Mouse (Mus musculus): ENCODE results near the gene Tmem25. TPM values are rescaled to one million over a fixed set of nuclear protein-coding genes. Genes with fewer than 3 reads are reported as not detected.
A peak's percentile ranks its signal among the peaks of the same experiment; 100 is the strongest.

The Tmem25 gene
- 10 to 100 TPM; 49.0 to 53.0 TPM for total RNA-seq (2021)

GRCm38 (mm10) chr9:44799102-44799957 is at the start of gene Tmem25:
Tmem25 (minus strand) TSS chr9:44799307.
- peak; percentile 89 to 95 for DNase-seq (ENCODE audit: low spot score in 2 of 2)
- intact Hi-C loops (cut with DNase I), result no loop called here

DNA sequence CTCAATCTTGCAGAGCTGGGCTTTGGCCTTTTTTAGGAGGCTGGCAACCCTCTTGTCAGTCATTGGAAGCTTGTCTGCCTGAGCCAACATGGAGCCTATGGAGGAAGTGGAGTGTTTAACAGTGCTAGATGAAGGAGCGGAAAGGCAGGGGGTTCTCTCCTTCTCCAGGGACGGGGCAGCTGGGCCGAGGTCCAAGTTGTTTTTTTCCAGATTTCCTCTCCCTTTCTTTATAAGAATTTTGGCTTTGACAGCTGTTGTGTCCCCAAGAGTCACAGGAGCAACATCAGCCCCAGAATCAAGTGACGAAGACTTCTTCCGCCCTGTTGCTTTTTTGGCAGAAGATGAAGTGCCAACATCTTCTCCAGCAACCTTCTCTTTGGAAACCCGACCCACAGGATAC is 48.3 kb upstream of the Tmem25 start:
- DNase-seq (ENCODE audit: low spot score in 2 of 2), result no peak
- intact Hi-C loops (cut with DNase I), result no loop called here

DNA sequence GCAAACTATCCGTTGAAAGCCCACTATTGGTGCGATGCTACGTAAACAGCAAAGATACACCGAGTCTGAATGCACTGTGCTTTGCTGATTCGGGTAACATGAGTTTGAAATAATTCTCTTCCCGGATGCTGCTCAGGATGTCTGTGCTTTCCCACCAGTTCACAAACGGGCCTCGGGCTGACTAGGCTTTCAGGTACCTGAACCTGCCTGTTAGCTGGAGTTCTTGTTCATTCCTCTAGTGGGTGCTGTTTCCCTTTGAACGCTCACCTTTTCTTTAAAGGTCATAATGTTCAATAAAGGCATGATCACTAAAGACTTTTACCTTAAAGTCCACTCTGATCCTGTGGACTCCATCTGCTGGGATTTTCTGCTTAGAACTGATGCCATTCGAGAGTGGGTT is 42.1 kb upstream of the Tmem25 start:
- intact Hi-C loops (cut with DNase I), result no loop called here
- no peak for DNase-seq (ENCODE audit: low spot score in 2 of 2)

GRCm38 (mm10) chr9:44836439-44836838 is 37.3 kb upstream of the Tmem25 start:
- DNase-seq (ENCODE audit: low spot score in 2 of 2), result peak; percentile 66 to 72

GRCm38 (mm10) chr9:44832356-44832755 is 33.2 kb upstream of the Tmem25 start:
- intact Hi-C loops (cut with DNase I), result no loop called here

More at GRCm38 (mm10) chr9:44836439-44836838, 37.3 kb upstream of the Tmem25 start:
- intact Hi-C loops (cut with DNase I), result loop anchor here (2.0 to 5.0 kb wide), 3 partner anchors 44 to 86 kb away; partner anchors contain the start of genes Atp5l and Kmt2a

GRCm38 (mm10) chr9:44830506-44830905 is 31.4 kb upstream of the Tmem25 start:
- DNase-seq (ENCODE audit: low spot score in 2 of 2), result no peak
- intact Hi-C loops (cut with DNase I), result no loop called here

More at GRCm38 (mm10) chr9:44832356-44832755, 33.2 kb upstream of the Tmem25 start:
- DNase-seq (ENCODE audit: low spot score in 2 of 2), result no peak

- peak in 1 of 2 experiments; percentile 42 for DNase-seq (ENCODE audit: low spot score in 2 of 2)
- intact Hi-C loops (cut with DNase I), result no loop called here
These were observed 29.8 kb upstream of the Tmem25 start for GRCm38 (mm10) chr9:44828944-44829343.

- no peak for DNase-seq (ENCODE audit: low spot score in 2 of 2)
- intact Hi-C loops (cut with DNase I), result no loop called here
These were observed 27.6 kb upstream of the Tmem25 start for GRCm38 (mm10) chr9:44826660-44827059.

- DNase-seq (ENCODE audit: low spot score in 2 of 2), result no peak
- intact Hi-C loops (cut with DNase I), result no loop called here
These were observed 21.1 kb upstream of the Tmem25 start for GRCm38 (mm10) chr9:44819920-44820827.

GRCm38 (mm10) chr9:44817522-44817921 is 18.4 kb upstream of the Tmem25 start:
- intact Hi-C loops (cut with DNase I), result no loop called here
- peak in 1 of 2 experiments; percentile 60 for DNase-seq (ENCODE audit: low spot score in 2 of 2)

- peak in 1 of 2 experiments; percentile 43 for DNase-seq (ENCODE audit: low spot score in 2 of 2)
- intact Hi-C loops (cut with DNase I), result no loop called here
These were observed 15.1 kb upstream of the Tmem25 start for GRCm38 (mm10) chr9:44814179-44814578.

DNA sequence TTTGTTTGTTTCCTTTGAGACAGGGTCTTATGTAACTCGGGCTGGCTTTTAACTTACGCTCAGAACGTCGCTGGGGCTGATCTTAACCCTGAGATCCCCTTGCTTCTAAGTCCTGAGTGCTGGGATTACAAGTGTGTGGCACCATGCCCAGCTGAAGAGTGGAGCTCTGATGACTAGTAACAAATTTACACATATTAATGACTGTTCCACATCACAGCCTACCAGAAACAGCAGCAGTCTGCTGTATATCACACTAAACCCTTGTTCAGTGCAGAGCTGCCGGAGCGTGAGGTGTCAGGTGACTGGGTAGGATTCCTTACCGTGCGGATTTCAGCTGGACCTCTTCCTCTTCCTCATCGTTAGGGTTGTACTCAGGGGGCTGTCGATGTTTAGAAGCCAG is 11.2 kb upstream of the Tmem25 start:
- DNase-seq (ENCODE audit: low spot score in 2 of 2), result no peak
- intact Hi-C loops (cut with DNase I), result no loop called here

GRCm38 (mm10) chr9:44807778-44808177 is 8.7 kb upstream of the Tmem25 start:
- no peak for DNase-seq (ENCODE audit: low spot score in 2 of 2)
- intact Hi-C loops (cut with DNase I), result no loop called here

DNA sequence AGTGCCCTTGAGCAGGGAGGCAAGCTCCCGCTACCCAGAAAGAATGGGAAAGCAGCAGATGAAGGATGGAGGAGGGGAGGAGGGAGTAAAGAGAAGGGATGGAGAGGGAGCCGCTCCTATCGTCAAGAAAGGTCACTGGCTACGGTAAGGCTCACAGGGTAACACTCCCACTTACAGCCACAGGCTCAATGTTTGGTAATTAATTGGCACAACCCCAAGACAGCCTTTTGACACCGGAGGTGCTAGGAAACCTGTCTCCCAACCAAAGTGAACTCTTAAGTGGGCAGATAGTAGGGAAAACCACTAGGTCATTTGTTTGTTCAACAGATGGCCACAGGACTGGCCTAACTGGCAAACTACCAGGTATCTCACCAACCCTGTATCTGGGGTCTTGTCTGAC is 8.0 kb upstream of the Tmem25 start:
- intact Hi-C loops (cut with DNase I), result no loop called here
- DNase-seq (ENCODE audit: low spot score in 2 of 2), result no peak

- DNase-seq (ENCODE audit: low spot score in 2 of 2), result no peak
- intact Hi-C loops (cut with DNase I), result no loop called here
These were observed 6.4 kb upstream of the Tmem25 start for GRCm38 (mm10) chr9:44805536-44805935.

DNA sequence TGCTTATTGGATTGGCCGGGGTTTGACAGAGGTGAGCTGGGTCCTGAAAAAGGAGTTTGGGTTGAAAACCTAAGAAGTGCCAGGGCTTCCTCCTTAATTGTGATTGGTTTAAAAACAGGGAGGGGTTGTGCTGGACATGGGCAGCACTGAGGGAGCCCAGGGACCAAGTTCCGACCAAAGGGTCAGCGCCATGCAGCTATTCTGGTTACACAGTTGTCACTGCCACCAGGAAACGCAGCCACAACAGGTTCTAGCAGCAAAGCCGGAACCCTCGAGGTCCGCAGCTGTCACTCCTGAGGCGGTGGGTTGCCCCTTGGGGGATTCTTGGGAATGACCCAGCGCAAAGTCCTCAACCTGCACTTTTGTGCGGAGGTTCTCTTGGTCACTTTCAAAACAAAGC is 5.6 kb upstream of the Tmem25 start:
- no peak for DNase-seq (ENCODE audit: low spot score in 2 of 2)
- intact Hi-C loops (cut with DNase I), result no loop called here

DNA sequence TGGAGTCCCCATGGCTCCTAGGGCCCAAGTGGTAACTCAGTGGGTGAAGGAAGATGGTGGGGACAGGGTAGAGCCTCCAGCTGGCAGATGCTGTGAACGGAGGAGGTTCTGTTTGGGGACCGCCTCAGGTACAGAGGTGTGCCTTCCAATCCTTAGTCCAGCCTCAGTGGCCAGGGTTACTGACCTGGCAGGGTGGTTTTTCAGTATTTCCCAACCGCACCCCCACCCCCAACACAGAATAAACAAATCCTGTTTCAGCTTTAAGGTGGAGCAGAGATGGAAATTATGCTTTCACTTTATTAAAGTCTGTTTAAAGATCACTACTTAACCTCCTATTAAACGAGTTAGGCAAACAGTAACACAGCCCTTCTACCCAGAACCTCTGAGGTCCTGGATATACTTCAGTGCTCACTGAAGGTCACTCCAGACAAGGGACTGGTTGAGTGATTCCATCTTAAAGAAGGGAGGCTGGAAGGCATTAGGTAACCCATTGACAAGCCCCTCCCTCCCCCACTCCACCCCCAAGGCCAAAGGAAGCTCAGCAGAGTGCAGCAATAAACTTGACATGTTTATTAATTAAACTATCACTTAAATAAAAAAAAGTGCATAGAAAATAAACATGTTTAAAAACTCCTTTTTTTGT is 3.8 kb upstream of the Tmem25 start, which contains the start of gene Ttc36:
Gene Ttc36 (minus strand): TSS at position 265 of the 643 bp plus-strand sequence.
- intact Hi-C loops (cut with DNase I), result no loop called here
- no peak for DNase-seq (ENCODE audit: low spot score in 2 of 2)

- intact Hi-C loops (cut with DNase I), result no loop called here
- DNase-seq (ENCODE audit: low spot score in 2 of 2), result no peak
These were observed 2.6 kb upstream of the Tmem25 start for GRCm38 (mm10) chr9:44801669-44802068.

GRCm38 (mm10) chr9:44799958-44800324 is 834 bp upstream of the Tmem25 start:
- intact Hi-C loops (cut with DNase I), result no loop called here
- DNase-seq (ENCODE audit: low spot score in 2 of 2), result no peak

GRCm38 (mm10) chr9:44798298-44798697 is 809 bp downstream of the Tmem25 start:
- intact Hi-C loops (cut with DNase I), result no loop called here
- no peak for DNase-seq (ENCODE audit: low spot score in 2 of 2)
